In genomic region chr9:21315421-21315820, GRCm38 (mm10) we compare ENCODE assay signal across 17 mouse cellular contexts. TPM values are rescaled to one million over a fixed set of nuclear protein-coding genes. Genes with fewer than 3 reads are reported as not detected.
DNase-seq lines count a peak whose midpoint lies in the region; ATAC-seq and TF ChIP-seq lines count a peak whose summit lies in the region.
"Had no signal": no experiment of that assay in that cellular context is flagged by ENCODE, and none has a peak within 500 bp of the region (broad histone marks: within the 10 kb centered on the region; RNA-seq: fewer than 3 reads in every experiment).

No protein-coding gene starts in this region.

- H3K36me3 ChIP-seq in kidney, embryonic 16.5 days (ENCODE audit: insufficient read depth, low read length), result no peaks in the 10 kb centered on the region
- no peaks in the 10 kb centered on the region for H3K36me3 ChIP-seq in forebrain, embryonic 14.5 days (ENCODE audit: control insufficient read depth, insufficient read depth, low read length)

- peak overlapping the region; percentile 41 for H3K27ac ChIP-seq in embryonic fibroblast, embryonic 13.5 days (ENCODE audit: insufficient read depth, low read length)
- H3K27ac ChIP-seq in kidney, embryonic 16.5 days (ENCODE audit: low read length), result no peak overlapping the region
- H3K27ac ChIP-seq in forebrain, embryonic 14.5 days (ENCODE audit: low read depth, low read length), result no peak overlapping the region

- no peaks in the 10 kb centered on the region for H3K4me1 ChIP-seq in embryonic fibroblast, embryonic 13.5 days (ENCODE audit: control insufficient read depth, insufficient read depth, low read length)
- H3K4me1 ChIP-seq in kidney, embryonic 16.5 days (ENCODE audit: insufficient read depth, low read length), result peaks cover 3% of the 10 kb centered on the region
- H3K4me1 ChIP-seq in forebrain, embryonic 14.5 days (ENCODE audit: control insufficient read depth, insufficient read depth, low read length), result peaks cover 2% of the 10 kb centered on the region; the same call in 1 of the 2 replicates

- H3K27me3 ChIP-seq in kidney, embryonic 16.5 days (ENCODE audit: insufficient read depth, low read length), result peaks cover 10% of the 10 kb centered on the region
- peaks cover 14% of the 10 kb centered on the region for H3K27me3 ChIP-seq in forebrain, embryonic 14.5 days (replicated peaks; ENCODE audit: control insufficient read depth, insufficient read depth, low read length)

- no peak for ATAC-seq in kidney, embryonic 16.5 days (ENCODE audit: low FRiP score, low TSS enrichment)
- no peak for ATAC-seq in forebrain, embryonic 14.5 days
- ATAC-seq: hindbrain, embryonic 16.5 days had no signal

- no peaks in the 10 kb centered on the region for H3K9me3 ChIP-seq in kidney, embryonic 16.5 days (ENCODE audit: low read length)
- no peaks in the 10 kb centered on the region for H3K9me3 ChIP-seq in forebrain, embryonic 14.5 days (replicated peaks; ENCODE audit: control insufficient read depth, low read length)

- TF ChIP-seq CTCF in embryonic fibroblast, embryonic 13.5 days (IDR thresholded peaks at IDR 0.05; ENCODE audit: borderline replicate concordance, insufficient read depth, low read length), result no peak

- no peak overlapping the region for H3K4me2 ChIP-seq in kidney, embryonic 16.5 days (replicated peaks; ENCODE audit: low read depth, low read length)
- no peak overlapping the region for H3K4me2 ChIP-seq in forebrain, embryonic 14.5 days (ENCODE audit: low read length)
- H3K4me2 ChIP-seq: midbrain, embryonic 11.5 days had no signal

- WGBS in kidney, embryonic 16.5 days, result 75% methylated on average over 5 of the region's 5 CpGs
- WGBS in forebrain, embryonic 14.5 days, result 60% methylated on average over 5 of the region's 5 CpGs

- H3K4me3 ChIP-seq in embryonic fibroblast, embryonic 13.5 days (ENCODE audit: insufficient read depth, low read length), result no peak overlapping the region
- H3K4me3 ChIP-seq in kidney, embryonic 16.5 days (ENCODE audit: low read length), result no peak overlapping the region
- no peak overlapping the region for H3K4me3 ChIP-seq in forebrain, embryonic 14.5 days (ENCODE audit: low read depth, low read length)
- H3K4me3 ChIP-seq: myocyte had no signal

- no peak overlapping the region for H3K9ac ChIP-seq in kidney, embryonic 16.5 days (replicated peaks; ENCODE audit: low read length)
- H3K9ac ChIP-seq in forebrain, embryonic 14.5 days (ENCODE audit: low read length), result no peak overlapping the region

- peak; percentile 85 for DNase-seq in heart, adult 11 months
- no peak for DNase-seq in heart, adult 9 months (ENCODE audit: low spot score in 2 of 2)
- peak; percentile 41 for DNase-seq in testis, postnatal 14 days (ENCODE audit: low spot score)
- no peak for DNase-seq in testis, postnatal 10 days (ENCODE audit: low spot score)
- DNase-seq in forebrain, embryonic 14.5 days (ENCODE audit: low spot score), result no peak
- no peak for DNase-seq in thymus, postnatal 0 days (ENCODE audit: low spot score)
- DNase-seq: cerebellum, adult 2 months; kidney, adult 2 months; right cerebral cortex, postnatal 14 days; thymus, postnatal 25 days had no signal

- no peak for TF ChIP-seq POLR2A in embryonic fibroblast, embryonic 13.5 days (IDR thresholded peaks at IDR 0.05; ENCODE audit: low read depth, low read length)

RNA-seq across cellular contexts. Expression of gene Ap1m2, which starts 3.3 kb away (rescaled TPM):
- polyA plus RNA-seq in embryonic fibroblast, embryonic 13.5 days (2011; ENCODE audit: insufficient read length, low read depth, missing spikeins), result not detected in 2 replicates
- polyA plus RNA-seq in kidney, embryonic 16.5 days (2015; fragmentation: Nextera tagmentation; extraction: Ambion mirVana), result 45.2 and 48.9 TPM in 2 replicates
- polyA plus RNA-seq in forebrain, embryonic 14.5 days (2014; fragmentation: Nextera tagmentation; extraction: Ambion mirVana), result 0.91 and 1.4 TPM in 2 replicates
- polyA plus RNA-seq in thymus, postnatal 0 days (2015; fragmentation: Nextera tagmentation; extraction: Ambion mirVana), result 20.2 and 21.0 TPM in 2 replicates
- polyA plus RNA-seq: C2C12; heart, postnatal 0 days; myocyte had no signal

RNA-seq across cellular contexts. Expression of gene Slc44a2, which starts 5.1 kb away (rescaled TPM):
- polyA plus RNA-seq in embryonic fibroblast, embryonic 13.5 days (2011; ENCODE audit: insufficient read length, low read depth, missing spikeins), result 115 and 125 TPM in 2 replicates
- 116 and 122 TPM in 2 replicates for polyA plus RNA-seq in kidney, embryonic 16.5 days (2015; fragmentation: Nextera tagmentation; extraction: Ambion mirVana)
- 52.0 and 61.0 TPM in 2 replicates for polyA plus RNA-seq in forebrain, embryonic 14.5 days (2014; fragmentation: Nextera tagmentation; extraction: Ambion mirVana)
- polyA plus RNA-seq in thymus, postnatal 0 days (2015; fragmentation: Nextera tagmentation; extraction: Ambion mirVana), result 161 and 167 TPM in 2 replicates

RNA-seq across cellular contexts. Expression of gene Cdkn2d, which starts 24.2 kb away (rescaled TPM):
- polyA plus RNA-seq in embryonic fibroblast, embryonic 13.5 days (2011; ENCODE audit: insufficient read length, low read depth, missing spikeins), result 13.0 and 16.5 TPM in 2 replicates
- 50.9 and 51.7 TPM in 2 replicates for polyA plus RNA-seq in kidney, embryonic 16.5 days (2015; fragmentation: Nextera tagmentation; extraction: Ambion mirVana)
- 101 and 107 TPM in 2 replicates for polyA plus RNA-seq in forebrain, embryonic 14.5 days (2014; fragmentation: Nextera tagmentation; extraction: Ambion mirVana)
- polyA plus RNA-seq in thymus, postnatal 0 days (2015; fragmentation: Nextera tagmentation; extraction: Ambion mirVana), result 216 and 234 TPM in 2 replicates

RNA-seq across cellular contexts. Expression of gene Kri1, which starts 27.7 kb away (rescaled TPM):
- polyA plus RNA-seq in embryonic fibroblast, embryonic 13.5 days (2011; ENCODE audit: insufficient read length, low read depth, missing spikeins), result 24.9 and 28.9 TPM in 2 replicates
- 14.6 and 20.0 TPM in 2 replicates for polyA plus RNA-seq in kidney, embryonic 16.5 days (2015; fragmentation: Nextera tagmentation; extraction: Ambion mirVana)
- polyA plus RNA-seq in forebrain, embryonic 14.5 days (2014; fragmentation: Nextera tagmentation; extraction: Ambion mirVana), result 9.8 and 14.6 TPM in 2 replicates
- 17.9 and 25.1 TPM in 2 replicates for polyA plus RNA-seq in thymus, postnatal 0 days (2015; fragmentation: Nextera tagmentation; extraction: Ambion mirVana)

RNA-seq across cellular contexts. Expression of gene Atg4d, which starts 50.3 kb away (rescaled TPM):
- polyA plus RNA-seq in embryonic fibroblast, embryonic 13.5 days (2011; ENCODE audit: insufficient read length, low read depth, missing spikeins), result 5.3 and 8.2 TPM in 2 replicates
- 58.7 and 64.1 TPM in 2 replicates for polyA plus RNA-seq in kidney, embryonic 16.5 days (2015; fragmentation: Nextera tagmentation; extraction: Ambion mirVana)
- 45.7 and 53.1 TPM in 2 replicates for polyA plus RNA-seq in forebrain, embryonic 14.5 days (2014; fragmentation: Nextera tagmentation; extraction: Ambion mirVana)
- polyA plus RNA-seq in thymus, postnatal 0 days (2015; fragmentation: Nextera tagmentation; extraction: Ambion mirVana), result 49.2 and 56.2 TPM in 2 replicates

Comparison
In these comparisons a context has a peak if more than half of its experiments do, and no peak if none do; other contexts are left out.
1. DNase-seq: peak in heart, adult 11 months (single experiment) and testis, postnatal 14 days (single experiment); none in heart, adult 9 months (0 of 2), testis, postnatal 10 days (single experiment), forebrain, embryonic 14.5 days (single experiment) and thymus, postnatal 0 days (single experiment).